Mouse (Mus musculus): Measurements from ENCODE around the gene Tfe3.

DNA sequence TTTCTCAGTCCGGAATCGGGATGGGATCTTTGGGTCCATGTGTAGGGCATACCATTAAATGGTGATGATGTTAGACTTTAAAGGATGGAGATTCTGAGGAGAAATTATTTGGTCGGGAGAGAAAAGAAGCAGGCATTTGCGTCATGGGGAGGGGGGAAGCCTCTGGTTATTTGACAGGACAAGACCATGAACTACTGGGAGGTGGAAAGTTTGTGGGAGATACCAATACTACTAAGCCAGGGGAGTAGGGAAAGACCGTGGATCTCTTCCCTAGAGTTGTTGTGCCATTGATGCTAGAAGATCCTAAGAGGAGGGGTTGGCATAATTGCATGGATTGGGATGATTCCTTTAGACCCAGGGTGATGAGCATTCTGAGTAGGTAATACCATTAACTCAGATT, 27.9 kb downstream of the Tfe3 start:
- TF ChIP-seq ZNF384 (IDR thresholded peaks at IDR 0.05; ENCODE audit: low read depth, low read length) (no peak), ZC3H11A (IDR thresholded peaks at IDR 0.05; ENCODE audit: borderline replicate concordance, low read depth, low read length) (no peak), MAFK (IDR thresholded peaks at IDR 0.05; ENCODE audit: insufficient read depth, low read depth, low read length) (no peak), HCFC1 (IDR thresholded peaks at IDR 0.05; ENCODE audit: borderline replicate concordance, insufficient read depth, low read length) (no peak)
